Mouse (Mus musculus) cerebellum, adult 11 months (tissue): ENCODE results near the gene Kcnmb4.
A peak's percentile ranks its signal among the peaks of the same experiment; 100 is the strongest.

ENCODE experiments used
- DNase-seq: peaks from one replicate; pipeline ENCODE4 v3.0.0; 2022

Kcnmb4 gene

GRCm38 (mm10) chr10:116473759-116474549, at the start of gene Kcnmb4:
Kcnmb4 (minus strand) TSS chr10:116473878.
- peak; percentile 62 for DNase-seq

GRCm38 (mm10) chr10:116519588-116519987, 45.9 kb upstream of the Kcnmb4 start:
- no peak for DNase-seq

- DNase-seq: no peak
Observed at GRCm38 (mm10) chr10:116515590-116515989, 41.9 kb upstream of the Kcnmb4 start.

GRCm38 (mm10) chr10:116515158-116515557, 41.5 kb upstream of the Kcnmb4 start:
- no peak for DNase-seq

- no peak for DNase-seq
Observed at GRCm38 (mm10) chr10:116513254-116513635, 39.6 kb upstream of the Kcnmb4 start.

GRCm38 (mm10) chr10:116512521-116513253, 39.0 kb upstream of the Kcnmb4 start:
- DNase-seq: no peak

GRCm38 (mm10) chr10:116505303-116506014, 31.8 kb upstream of the Kcnmb4 start:
- DNase-seq: no peak

- no peak for DNase-seq
Observed at GRCm38 (mm10) chr10:116492768-116493167, 19.1 kb upstream of the Kcnmb4 start.

GRCm38 (mm10) chr10:116486895-116487747, 13.4 kb upstream of the Kcnmb4 start:
- DNase-seq: no peak

GRCm38 (mm10) chr10:116481917-116482316, 8.2 kb upstream of the Kcnmb4 start:
- DNase-seq: no peak

GRCm38 (mm10) chr10:116480988-116481387, 7.3 kb upstream of the Kcnmb4 start:
- no peak for DNase-seq

GRCm38 (mm10) chr10:116476559-116476958, 2.9 kb upstream of the Kcnmb4 start:
- DNase-seq: no peak

GRCm38 (mm10) chr10:116475725-116476124, 2.0 kb upstream of the Kcnmb4 start:
- no peak for DNase-seq

GRCm38 (mm10) chr10:116473071-116473758, 463 bp downstream of the Kcnmb4 start:
- peak; percentile 56 for DNase-seq

GRCm38 (mm10) chr10:116472579-116472978, 1.1 kb downstream of the Kcnmb4 start:
- no peak for DNase-seq

- DNase-seq: peak; percentile 23
Observed at GRCm38 (mm10) chr10:116470306-116470925, 3.3 kb downstream of the Kcnmb4 start.

GRCm38 (mm10) chr10:116468094-116468493, 5.6 kb downstream of the Kcnmb4 start:
- DNase-seq: no peak

GRCm38 (mm10) chr10:116463753-116464345, 9.8 kb downstream of the Kcnmb4 start:
- DNase-seq: no peak

- DNase-seq: no peak
Observed at GRCm38 (mm10) chr10:116461443-116461842, 12.2 kb downstream of the Kcnmb4 start.

GRCm38 (mm10) chr10:116458786-116459185, 14.9 kb downstream of the Kcnmb4 start:
- no peak for DNase-seq

GRCm38 (mm10) chr10:116452771-116453170, 20.9 kb downstream of the Kcnmb4 start:
- no peak for DNase-seq
